Mouse (Mus musculus): ENCODE results near the gene Il12a. TPM values are rescaled to one million over a fixed set of nuclear protein-coding genes. Genes with fewer than 3 reads are reported as not detected.

The Il12a gene
- polyA plus RNA-seq (2014; fragmentation: Nextera tagmentation; extraction: Ambion mirVana) = 0.25 TPM in 1 of 2 replicates, not detected in the other

DNA sequence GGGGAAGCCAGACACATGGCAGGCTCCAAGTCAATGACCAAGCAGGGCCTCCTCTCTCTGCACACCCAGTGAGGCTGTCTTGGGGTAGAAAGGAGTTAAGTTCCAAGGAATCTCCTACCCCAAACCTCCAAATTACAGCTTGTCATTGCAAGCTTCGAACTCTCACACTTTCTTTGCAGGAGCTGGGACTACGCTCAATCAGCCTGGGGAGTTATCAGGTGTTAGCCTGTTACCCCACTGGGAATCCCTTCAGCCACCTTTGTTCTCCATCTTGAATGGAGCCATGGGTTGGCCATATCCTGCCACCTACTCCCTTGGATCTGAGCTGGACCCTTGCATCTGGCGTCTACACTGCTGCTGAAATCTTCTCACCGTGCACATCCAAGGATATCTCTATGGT lies at the start of gene Il12a:
Gene Il12a (plus strand): TSS at position 301 of the 400 bp plus-strand sequence.
- H3K9me3 ChIP-seq (ENCODE audit: control insufficient read depth, low read length) = no peaks in the 10 kb centered on the region
- H3K4me2 ChIP-seq (ENCODE audit: low read depth) = no peak within 1 kb of the TSS
- no peaks in the 10 kb centered on the region for H3K27me3 ChIP-seq (ENCODE audit: control insufficient read depth, insufficient read depth, low read length)
- 93% methylated on average over 4 of the region's 4 CpGs for WGBS
- no peaks in the 10 kb centered on the region for H3K36me3 ChIP-seq (ENCODE audit: control insufficient read depth, insufficient read depth, low read length)
- ATAC-seq (ENCODE audit: insufficient read depth, low FRiP score, low TSS enrichment) = no peak
- no peak within 1 kb of the TSS for H3K27ac ChIP-seq (ENCODE audit: low read depth, low read length)
- no peaks in the 10 kb centered on the region for H3K4me1 ChIP-seq (ENCODE audit: control insufficient read depth, insufficient read depth, low read length)
- H3K9ac ChIP-seq (ENCODE audit: low read length) = no peak within 1 kb of the TSS
- no peak within 1 kb of the TSS for H3K4me3 ChIP-seq (ENCODE audit: low read depth, low read length)
- DNase-seq (ENCODE audit: low spot score) = no peak

DNA sequence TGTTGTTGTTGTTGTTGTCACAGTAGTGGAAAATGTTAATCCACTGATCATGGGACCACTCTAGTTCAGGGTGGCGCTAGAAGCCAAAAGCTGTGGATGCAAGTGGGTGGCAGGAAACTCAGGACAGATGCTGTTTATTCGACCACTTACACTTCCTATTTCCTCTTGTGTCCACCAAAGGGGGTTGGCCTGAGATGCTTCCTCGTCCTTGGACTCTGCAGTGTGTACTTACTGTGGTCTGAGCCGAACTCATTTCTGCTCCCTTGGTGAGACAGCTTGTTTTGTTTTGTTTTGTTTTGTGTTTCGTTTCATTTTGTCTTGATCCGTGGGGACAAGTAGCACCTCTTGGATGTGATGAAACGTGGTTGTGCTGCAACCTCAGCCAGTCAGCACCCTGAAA lies 47.5 kb upstream of the Il12a start:
- 84% methylated on average over 7 of the region's 7 CpGs for WGBS
- no peak for ATAC-seq (ENCODE audit: insufficient read depth, low FRiP score, low TSS enrichment)
- no peaks in the 10 kb centered on the region for H3K9me3 ChIP-seq (ENCODE audit: control insufficient read depth, low read length)

DNA sequence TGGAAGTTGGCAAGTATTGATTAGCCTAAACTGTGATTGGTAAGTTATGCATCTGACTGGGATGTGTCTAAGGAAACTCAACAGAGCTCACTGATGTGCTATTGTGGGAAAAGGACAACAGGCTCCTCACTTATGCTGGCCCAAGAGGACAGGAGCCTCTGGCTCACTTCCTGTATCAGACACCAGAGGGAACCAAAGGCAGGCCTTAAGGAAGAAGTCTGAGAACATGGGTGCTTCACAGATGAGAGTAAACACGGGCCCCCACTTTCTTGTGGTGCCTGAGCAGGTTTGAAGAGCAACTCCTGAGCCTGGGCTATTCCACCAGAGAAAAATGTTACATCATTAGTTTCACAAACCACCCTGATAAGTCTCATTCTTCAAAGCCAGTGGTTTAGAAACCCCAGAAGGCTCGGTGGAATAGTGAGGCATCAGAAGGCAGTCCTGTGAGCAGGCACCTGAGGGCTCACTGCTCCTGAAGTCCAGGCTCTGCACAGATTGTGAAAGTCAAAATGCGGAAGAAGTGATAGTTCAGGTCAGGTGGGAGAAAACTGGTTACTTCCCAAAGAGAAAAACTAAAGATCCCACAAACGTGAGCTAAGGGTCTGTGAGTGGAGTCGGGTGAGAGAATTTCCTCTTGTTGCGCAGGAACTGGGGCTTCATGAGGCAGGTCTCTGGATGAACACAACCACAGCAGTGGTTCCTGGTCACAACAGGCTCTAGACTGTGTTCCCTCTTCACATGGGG lies 43.9 kb upstream of the Il12a start:
- no peaks in the 10 kb centered on the region for H3K27me3 ChIP-seq (ENCODE audit: control insufficient read depth, insufficient read depth, low read length)
- H3K27ac ChIP-seq (ENCODE audit: low read depth, low read length) = no peak overlapping the region
- no peak overlapping the region for H3K4me2 ChIP-seq (ENCODE audit: low read depth)
- DNase-seq (ENCODE audit: low spot score) (no peak), ATAC-seq (ENCODE audit: insufficient read depth, low FRiP score, low TSS enrichment) (no peak)
- no peaks in the 10 kb centered on the region for H3K4me1 ChIP-seq (ENCODE audit: control insufficient read depth, insufficient read depth, low read length)
- H3K9ac ChIP-seq (ENCODE audit: low read length) = no peak overlapping the region
- whole genome bisulfite sequencing = 89% methylated on average over 6 of the region's 6 CpGs
- H3K36me3 ChIP-seq (ENCODE audit: control insufficient read depth, insufficient read depth, low read length) = no peaks in the 10 kb centered on the region
- no peak overlapping the region for H3K4me3 ChIP-seq (ENCODE audit: low read depth, low read length)
- H3K9me3 ChIP-seq (ENCODE audit: control insufficient read depth, low read length) = no peaks in the 10 kb centered on the region

More for the DNA sequence above, 47.5 kb upstream of the Il12a start:
- Histone ChIP-seq H3K4me1 (ENCODE audit: control insufficient read depth, insufficient read depth, low read length) (no peaks in the 10 kb centered on the region), H3K27ac (ENCODE audit: low read depth, low read length) (no peak overlapping the region), H3K4me3 (ENCODE audit: low read depth, low read length) (no peak overlapping the region), H3K36me3 (ENCODE audit: control insufficient read depth, insufficient read depth, low read length) (no peaks in the 10 kb centered on the region), H3K4me2 (ENCODE audit: low read depth) (no peak overlapping the region), H3K27me3 (ENCODE audit: control insufficient read depth, insufficient read depth, low read length) (no peaks in the 10 kb centered on the region), H3K9ac (ENCODE audit: low read length) (no peak overlapping the region)
- no peak for DNase-seq (ENCODE audit: low spot score)

DNA sequence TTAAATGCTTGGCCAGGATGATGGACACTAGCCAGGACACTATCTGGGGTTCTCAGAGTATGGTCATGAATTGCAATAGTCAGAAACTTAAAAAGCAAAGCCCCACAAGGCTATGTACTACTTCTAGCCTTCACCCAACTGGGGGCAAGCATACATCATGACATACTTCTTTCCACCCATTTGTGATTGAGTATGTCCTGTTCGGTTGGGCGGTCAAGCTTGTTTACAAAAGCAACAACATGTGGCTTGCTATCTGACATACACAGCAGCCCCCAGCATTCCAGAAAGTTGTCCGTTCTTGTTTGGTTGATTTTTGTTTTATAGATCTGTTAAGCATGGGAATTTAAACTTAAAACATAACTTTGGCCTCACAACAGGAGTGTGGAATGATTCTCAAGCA lies 43.2 kb upstream of the Il12a start:
- Histone ChIP-seq H3K27ac (ENCODE audit: low read depth, low read length) (no peak overlapping the region), H3K4me1 (ENCODE audit: control insufficient read depth, insufficient read depth, low read length) (no peaks in the 10 kb centered on the region), H3K9me3 (ENCODE audit: control insufficient read depth, low read length) (no peaks in the 10 kb centered on the region), H3K36me3 (ENCODE audit: control insufficient read depth, insufficient read depth, low read length) (no peaks in the 10 kb centered on the region), H3K27me3 (ENCODE audit: control insufficient read depth, insufficient read depth, low read length) (no peaks in the 10 kb centered on the region), H3K4me3 (ENCODE audit: low read depth, low read length) (no peak overlapping the region), H3K9ac (ENCODE audit: low read length) (no peak overlapping the region), H3K4me2 (ENCODE audit: low read depth) (no peak overlapping the region)
- 85% methylated on average over 3 of the region's 3 CpGs for WGBS
- DNase-seq (ENCODE audit: low spot score) (no peak), ATAC-seq (ENCODE audit: insufficient read depth, low FRiP score, low TSS enrichment) (no peak)

DNA sequence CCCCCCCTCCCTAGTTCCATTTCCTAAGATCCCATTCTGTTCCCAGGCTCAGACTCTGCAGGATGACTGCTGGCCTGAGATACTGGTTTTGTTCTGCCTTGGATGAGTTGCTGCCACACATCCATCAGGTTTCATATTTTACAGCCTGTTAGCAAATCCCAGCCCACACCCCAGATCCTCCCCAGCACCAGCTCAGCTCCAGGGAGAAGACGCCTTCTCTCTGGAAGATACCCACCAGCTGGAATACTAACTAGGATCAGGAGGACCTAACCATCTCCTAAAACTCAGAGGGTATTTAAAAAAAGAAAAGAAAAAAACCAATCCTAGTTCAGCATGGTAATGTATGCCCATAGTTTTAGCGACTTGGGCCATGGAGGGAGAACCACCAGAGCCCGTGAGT lies 40.2 kb upstream of the Il12a start:
- ATAC-seq (ENCODE audit: insufficient read depth, low FRiP score, low TSS enrichment) = no peak
- Histone ChIP-seq H3K36me3 (ENCODE audit: control insufficient read depth, insufficient read depth, low read length) (no peaks in the 10 kb centered on the region), H3K4me1 (ENCODE audit: control insufficient read depth, insufficient read depth, low read length) (no peaks in the 10 kb centered on the region), H3K9ac (ENCODE audit: low read length) (no peak overlapping the region), H3K27ac (ENCODE audit: low read depth, low read length) (no peak overlapping the region), H3K4me2 (ENCODE audit: low read depth) (no peak overlapping the region), H3K4me3 (ENCODE audit: low read depth, low read length) (no peak overlapping the region), H3K9me3 (ENCODE audit: control insufficient read depth, low read length) (no peaks in the 10 kb centered on the region), H3K27me3 (ENCODE audit: control insufficient read depth, insufficient read depth, low read length) (no peaks in the 10 kb centered on the region)
- WGBS = 89% methylated on average over 3 of the region's 3 CpGs
- no peak for DNase-seq (ENCODE audit: low spot score)

DNA sequence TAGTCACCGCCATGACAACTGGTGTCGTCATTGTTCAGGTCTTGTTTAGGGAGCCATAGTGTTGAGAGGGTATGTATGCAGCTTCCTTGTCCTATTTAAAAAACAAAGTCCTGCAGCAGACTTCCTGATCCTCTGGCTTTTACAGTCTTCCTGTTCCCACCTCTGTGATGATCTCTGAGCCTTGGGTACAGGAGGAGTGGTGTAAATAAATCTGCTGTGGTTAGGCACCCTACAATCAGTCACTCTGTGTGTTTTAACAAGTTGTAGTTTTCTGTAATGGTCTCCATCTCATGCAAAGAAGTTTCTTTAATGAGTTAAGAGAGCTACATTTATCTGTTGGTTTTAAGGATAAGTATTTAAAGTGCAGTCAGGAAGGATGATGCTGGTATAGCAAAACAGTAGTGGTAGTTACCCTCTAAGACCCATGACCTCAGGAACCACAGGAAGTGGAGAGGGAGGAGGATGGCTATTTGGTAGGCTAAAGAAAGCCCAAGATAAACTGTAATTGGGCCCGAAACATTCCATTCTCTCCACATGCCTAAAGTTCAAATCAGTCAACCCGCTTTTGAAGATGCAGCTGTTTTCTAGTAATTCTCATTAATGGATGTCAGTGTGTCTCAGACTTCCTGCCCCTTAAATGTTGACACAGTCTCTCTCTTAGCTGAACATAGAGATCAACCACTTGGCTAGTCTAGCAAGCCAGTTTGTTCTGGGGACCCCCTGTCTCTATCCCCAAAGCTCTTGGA lies 33.7 kb upstream of the Il12a start:
- ATAC-seq (ENCODE audit: insufficient read depth, low FRiP score, low TSS enrichment) (no peak), DNase-seq (ENCODE audit: low spot score) (no peak)
- WGBS = 80% methylated on average over 4 of the region's 4 CpGs
- Histone ChIP-seq H3K4me2 (ENCODE audit: low read depth) (no peak overlapping the region), H3K9me3 (ENCODE audit: control insufficient read depth, low read length) (no peaks in the 10 kb centered on the region), H3K4me3 (ENCODE audit: low read depth, low read length) (no peak overlapping the region), H3K27me3 (ENCODE audit: control insufficient read depth, insufficient read depth, low read length) (no peaks in the 10 kb centered on the region), H3K27ac (ENCODE audit: low read depth, low read length) (no peak overlapping the region), H3K36me3 (ENCODE audit: control insufficient read depth, insufficient read depth, low read length) (no peaks in the 10 kb centered on the region), H3K9ac (ENCODE audit: low read length) (no peak overlapping the region), H3K4me1 (ENCODE audit: control insufficient read depth, insufficient read depth, low read length) (no peaks in the 10 kb centered on the region)

DNA sequence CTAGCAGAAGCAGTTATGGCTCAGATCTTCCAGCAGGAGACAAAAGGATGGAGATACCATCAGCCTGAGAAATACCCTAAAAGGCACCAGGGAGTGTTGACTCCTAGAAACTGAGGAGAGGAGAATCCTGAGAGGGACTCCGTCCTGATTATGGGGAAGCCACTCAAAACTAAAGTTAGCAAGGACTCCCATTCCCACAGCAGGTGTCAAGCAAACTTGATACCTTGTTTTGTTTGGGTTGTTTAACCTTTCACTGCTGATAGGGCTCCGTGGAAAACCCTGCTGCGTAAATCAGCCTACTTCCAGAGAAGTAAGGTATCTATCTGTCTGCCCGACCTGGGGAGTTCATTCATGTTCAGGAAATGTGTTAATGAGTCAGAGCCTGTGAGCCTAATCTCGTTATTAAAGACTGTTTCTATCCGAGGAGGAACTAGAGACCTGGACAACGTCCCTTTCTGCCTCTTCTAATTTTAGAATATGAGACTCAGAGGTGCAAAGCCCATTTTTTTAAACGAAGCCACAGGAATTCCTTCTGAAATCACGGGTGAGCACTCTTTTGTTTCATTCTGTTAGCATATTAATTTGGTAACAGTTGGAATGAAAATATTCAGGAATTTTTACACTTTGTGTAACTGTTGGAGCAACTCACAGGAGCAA lies 32.7 kb upstream of the Il12a start:
- Histone ChIP-seq H3K4me2 (ENCODE audit: low read depth) (no peak overlapping the region), H3K4me3 (ENCODE audit: low read depth, low read length) (no peak overlapping the region), H3K36me3 (ENCODE audit: control insufficient read depth, insufficient read depth, low read length) (no peaks in the 10 kb centered on the region), H3K9ac (ENCODE audit: low read length) (no peak overlapping the region), H3K9me3 (ENCODE audit: control insufficient read depth, low read length) (no peaks in the 10 kb centered on the region), H3K27me3 (ENCODE audit: control insufficient read depth, insufficient read depth, low read length) (no peaks in the 10 kb centered on the region), H3K27ac (ENCODE audit: low read depth, low read length) (no peak overlapping the region), H3K4me1 (ENCODE audit: control insufficient read depth, insufficient read depth, low read length) (no peaks in the 10 kb centered on the region)
- DNase-seq (ENCODE audit: low spot score) (no peak), ATAC-seq (ENCODE audit: insufficient read depth, low FRiP score, low TSS enrichment) (no peak)
- WGBS = 45% methylated on average over 9 of the region's 9 CpGs

DNA sequence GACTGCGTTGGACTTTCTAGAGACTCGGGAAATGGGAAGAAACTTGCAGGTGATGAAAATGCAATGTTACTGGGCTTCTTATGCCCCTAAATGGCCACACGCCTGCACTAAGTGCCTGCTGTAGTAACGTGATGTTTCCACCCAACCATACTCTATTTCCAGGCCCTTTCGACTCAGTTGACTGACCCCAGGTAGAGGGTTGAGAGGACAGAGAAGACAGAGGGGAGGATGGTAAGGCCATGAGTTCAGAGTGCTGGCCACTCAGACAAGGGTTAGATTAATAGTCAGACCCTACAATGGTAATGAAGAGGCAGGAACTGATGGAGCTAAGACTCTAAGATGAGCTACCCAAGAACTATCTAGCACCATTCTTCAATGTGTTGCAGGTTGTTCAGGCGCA lies 30.4 kb upstream of the Il12a start:
- no peak overlapping the region for H3K4me2 ChIP-seq (ENCODE audit: low read depth)
- no peaks in the 10 kb centered on the region for H3K9me3 ChIP-seq (ENCODE audit: control insufficient read depth, low read length)
- no peak overlapping the region for H3K9ac ChIP-seq (ENCODE audit: low read length)
- DNase-seq (ENCODE audit: low spot score) (no peak), ATAC-seq (ENCODE audit: insufficient read depth, low FRiP score, low TSS enrichment) (no peak)
- no peak overlapping the region for H3K4me3 ChIP-seq (ENCODE audit: low read depth, low read length)
- no peaks in the 10 kb centered on the region for H3K36me3 ChIP-seq (ENCODE audit: control insufficient read depth, insufficient read depth, low read length)
- H3K27ac ChIP-seq (ENCODE audit: low read depth, low read length) = no peak overlapping the region
- no peaks in the 10 kb centered on the region for H3K4me1 ChIP-seq (ENCODE audit: control insufficient read depth, insufficient read depth, low read length)
- WGBS = 93% methylated on average over 6 of the region's 6 CpGs
- no peaks in the 10 kb centered on the region for H3K27me3 ChIP-seq (ENCODE audit: control insufficient read depth, insufficient read depth, low read length)

All from neural tube, embryonic 11.5 days (tissue).